Mouse (Mus musculus) left cerebral cortex, adult 18-20 months (tissue): ENCODE measurements at regions not wholly inside any gene's neighbourhood (a gene's known extent, or its start where the extent isn't known, plus 50 kb on each side); places are given as distances from the start of the nearest gene placed in this dataset.

ENCODE experiments used
- DNase-seq, 2 experiments: peaks; one replicate each; pipeline ENCODE4 v3.0.0; 2021 to 2022; ENCODE audit warnings: low spot score in 2 of 2, mixed read lengths in 1 of 2

DNA sequence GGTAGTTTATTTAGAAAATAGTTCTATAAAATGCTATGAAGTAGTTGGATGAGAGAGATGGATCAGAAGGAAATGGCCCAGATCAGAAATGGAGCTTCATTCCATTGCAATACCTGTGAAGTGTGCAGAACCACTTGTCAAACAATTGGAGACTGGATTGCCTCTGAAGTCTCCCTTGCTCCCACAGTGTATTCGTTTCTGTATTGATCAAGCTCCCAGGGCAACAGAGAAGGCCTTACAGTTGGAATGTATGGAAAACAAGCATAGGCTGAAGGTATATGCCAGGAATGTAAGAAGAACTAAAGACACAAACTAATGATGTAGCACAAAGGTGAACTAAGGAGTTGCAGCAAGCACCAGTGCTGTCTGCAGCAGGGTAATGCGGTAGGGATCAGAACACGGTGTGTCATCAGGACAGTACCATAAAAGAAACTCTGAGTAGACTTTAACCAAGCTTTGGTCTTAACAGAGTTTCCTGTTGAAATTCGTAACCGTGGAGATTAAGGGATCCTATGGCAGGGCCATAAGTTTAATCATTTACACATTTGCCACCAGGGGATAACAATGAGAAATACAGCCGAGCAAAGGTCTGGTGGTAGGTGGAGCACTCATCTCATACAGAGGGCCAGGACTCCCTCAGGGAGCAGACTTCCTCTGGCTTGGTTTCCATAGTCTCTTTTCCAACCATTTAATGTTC is 732.9 kb upstream of the 2610301B20Rik start:
- DNase-seq = no peak

DNA sequence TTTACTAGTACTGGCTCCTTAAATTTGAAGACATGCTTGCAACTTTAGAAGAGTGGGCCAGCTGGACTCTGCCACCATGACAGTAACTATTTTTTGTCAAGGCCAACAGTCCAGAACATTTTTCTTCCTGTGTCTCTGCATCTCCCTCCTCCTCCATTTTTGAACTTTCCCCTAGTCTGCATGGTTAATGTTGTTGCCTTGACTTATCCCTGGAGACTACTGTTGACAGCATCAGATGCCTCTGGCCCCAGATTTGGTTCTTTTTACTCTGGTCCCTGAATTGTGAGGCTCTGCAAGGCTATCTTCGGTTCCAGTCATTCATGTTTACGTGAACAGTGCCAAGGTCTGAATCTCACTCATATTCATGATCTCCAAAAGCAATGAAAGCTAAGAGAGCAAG is 724.4 kb upstream of the 2610301B20Rik start:
- DNase-seq = no peak

DNA sequence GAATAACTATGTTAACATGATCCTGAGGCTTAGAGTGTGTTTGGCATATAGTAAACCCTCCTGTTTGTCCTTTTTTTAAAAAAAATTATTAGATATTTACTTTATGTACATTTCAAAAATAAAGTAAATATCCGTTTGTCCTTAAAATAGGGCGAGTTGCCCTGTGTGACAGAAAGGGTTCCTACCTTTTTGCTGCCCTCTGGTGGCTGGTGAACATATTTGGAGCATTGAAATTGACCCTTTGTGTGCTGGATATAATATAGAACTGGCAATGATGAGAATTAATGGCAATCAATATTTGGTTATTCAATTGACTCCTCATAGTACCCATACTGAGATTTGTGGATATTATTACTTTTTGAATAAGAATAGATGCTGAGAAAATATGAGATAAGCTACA is 723.8 kb upstream of the 2610301B20Rik start:
- DNase-seq = peak; percentile 19 to 48

DNA sequence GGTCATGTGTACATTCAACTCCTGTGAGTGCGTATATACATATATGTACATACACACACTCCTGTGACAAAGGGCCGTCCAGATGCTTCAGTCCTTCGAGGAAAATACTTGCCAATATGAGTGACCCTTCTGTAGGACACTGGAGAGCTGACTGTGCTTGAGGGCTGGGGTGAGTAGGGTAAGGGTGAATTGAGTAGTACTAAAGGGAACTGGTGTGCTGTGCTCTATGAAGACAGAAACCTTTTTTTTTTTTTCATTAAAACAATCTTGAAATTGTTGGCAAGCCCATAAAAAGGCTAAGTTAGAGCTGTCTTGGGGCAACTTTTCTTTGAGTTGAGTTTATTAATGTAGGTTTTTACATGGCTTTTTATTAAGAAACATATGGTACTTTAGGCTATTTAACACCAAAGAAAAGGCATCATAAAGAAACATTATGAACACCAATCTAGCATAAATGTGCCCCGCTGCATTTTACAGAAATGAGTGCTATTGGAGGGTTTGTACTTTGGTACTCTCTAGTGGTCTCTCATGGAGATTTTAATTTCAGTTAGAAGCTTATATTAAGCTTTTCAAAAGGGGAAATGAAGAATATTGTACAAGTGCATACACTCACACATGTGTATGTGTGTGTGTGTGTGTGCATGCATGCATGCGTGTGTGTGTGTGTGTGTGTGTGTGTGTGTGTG is 718.5 kb upstream of the 2610301B20Rik start:
- DNase-seq = no peak

DNA sequence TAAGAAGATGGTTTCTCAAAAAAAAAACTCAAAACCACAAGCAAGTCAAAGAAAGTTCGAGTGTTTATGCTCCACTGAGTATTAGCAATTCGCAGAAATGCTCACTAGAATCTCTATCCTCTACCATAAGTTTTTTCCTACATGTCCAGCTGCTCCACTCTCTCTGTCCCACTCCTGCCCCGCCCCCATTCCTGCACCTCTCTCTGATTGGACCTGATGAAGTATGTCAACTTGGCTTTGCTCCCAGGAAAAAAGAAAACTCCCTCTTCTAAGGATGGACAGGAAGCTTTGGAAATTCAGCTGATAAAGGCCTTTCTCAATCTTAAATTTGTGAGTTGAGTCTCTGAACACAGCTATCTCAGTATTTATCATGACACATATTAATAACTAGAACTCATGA is 684.4 kb upstream of the 2610301B20Rik start:
- no peak for DNase-seq

DNA sequence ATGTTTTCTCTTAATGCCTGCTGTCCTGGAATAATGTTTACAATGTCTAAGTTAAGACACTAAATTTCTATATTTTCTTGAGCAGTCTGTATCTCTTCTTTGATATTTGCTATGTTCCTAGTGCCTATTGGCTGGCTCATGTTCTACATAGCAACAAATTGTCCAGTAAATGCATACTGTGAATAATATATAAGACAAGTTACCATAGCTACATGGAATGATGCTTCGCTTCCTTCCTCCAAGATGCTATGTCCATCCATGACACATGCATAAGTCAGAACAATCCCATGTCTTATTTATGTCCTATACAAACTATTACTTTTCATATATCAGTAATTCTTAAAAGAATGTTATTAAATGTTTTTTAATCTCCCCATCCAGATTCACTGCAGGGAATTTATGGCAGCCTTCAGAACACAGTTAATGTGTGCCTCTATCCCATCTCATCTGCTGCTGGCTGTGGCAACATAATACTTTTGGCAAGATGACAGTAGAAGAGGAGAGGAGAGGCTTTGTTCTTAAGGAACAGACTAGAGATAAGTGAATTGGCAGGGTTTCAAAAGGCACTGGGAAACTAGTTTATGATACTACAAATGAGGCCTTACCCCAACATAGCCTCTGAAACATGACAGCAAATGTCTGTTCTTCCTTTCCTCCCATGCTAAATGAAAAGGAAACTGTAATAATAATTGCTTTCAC is 676.9 kb upstream of the 2610301B20Rik start:
- DNase-seq = no peak

DNA sequence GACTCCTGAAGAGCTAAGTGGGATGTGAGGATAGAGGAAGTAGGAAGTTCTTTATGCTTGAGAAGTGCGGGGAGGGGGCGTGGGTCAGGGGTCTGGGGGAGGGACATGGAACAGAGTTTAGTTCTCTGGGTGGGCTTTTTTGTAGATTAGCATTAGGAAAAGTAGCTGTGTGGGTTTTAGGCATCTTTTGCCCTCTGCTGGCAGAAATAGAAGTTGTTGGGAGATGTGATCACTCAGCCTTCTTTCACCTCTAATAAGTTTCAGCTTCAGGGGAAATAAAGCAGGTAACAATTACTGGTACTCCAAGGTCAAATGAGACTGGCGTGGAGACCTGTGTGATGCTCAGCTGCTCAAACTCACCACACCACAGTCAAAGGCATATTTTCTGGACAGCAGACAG is 672.5 kb upstream of the 2610301B20Rik start:
- DNase-seq = no peak

DNA sequence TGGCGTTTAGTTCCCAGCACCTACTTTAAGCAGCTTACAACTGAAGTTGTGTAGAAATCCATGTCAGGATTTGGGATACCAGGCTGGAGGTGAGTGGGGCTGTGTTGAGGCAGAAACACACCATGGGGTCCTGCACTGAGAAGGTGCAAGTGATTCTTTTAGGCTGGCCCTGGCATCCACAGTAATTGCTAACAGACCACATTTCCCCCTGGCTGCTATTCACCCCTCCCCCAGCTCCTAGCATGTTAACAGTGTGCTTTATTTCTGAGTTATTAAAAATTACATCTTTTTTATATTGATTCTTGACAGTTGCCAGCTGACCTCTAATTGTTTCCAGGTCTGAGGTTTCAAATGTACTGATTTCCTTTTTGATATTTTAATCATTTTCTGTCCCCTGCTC is 670.1 kb upstream of the 2610301B20Rik start:
- DNase-seq = no peak

DNA sequence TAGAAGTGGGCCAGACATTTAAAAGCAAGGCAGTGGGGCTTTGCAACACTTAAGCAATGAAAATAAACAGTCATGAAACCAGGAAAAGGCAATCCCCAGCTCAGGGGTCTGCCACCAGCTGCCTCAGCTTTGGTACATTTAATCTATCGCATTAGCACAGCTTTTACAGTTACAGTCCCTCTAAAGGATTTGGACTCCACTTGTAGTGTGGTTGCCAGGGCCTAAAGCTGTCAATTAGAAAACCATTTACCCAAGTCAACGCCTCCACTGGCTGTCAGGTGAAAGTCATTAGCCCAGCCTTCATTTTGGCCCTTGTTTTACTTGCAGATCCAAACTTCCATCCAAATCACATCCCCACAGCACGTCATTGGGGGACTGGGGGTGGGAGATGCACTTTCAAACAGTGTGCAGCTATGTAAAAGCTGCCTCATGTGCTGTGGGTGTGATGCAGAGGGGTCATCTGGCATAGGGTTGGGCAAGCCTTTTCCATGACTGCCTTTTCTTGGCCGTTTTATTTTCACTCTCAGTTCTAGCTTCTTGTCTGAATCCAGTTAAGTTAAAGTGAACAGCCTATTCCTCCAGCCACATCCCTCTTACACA is 664.9 kb upstream of the 2610301B20Rik start:
- no peak for DNase-seq

DNA sequence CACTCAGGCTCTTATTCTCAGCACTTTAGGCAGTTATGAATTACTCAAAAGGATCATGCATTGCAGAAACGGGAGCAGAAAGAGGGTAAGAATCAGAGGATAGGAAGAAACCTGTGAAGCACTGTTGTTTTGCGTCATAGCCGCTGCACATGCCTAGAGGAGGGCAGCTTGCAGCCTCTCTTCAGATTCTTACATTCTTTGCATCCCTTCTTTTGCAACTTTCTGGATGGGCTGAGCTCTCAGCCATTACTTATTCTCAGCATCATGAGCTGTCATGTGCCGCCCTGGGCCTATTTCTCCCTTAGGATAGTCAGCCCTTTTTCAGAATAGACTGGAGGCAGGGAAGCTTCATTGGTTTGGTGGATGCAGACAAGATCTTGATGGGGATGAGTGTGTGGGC is 663.0 kb upstream of the 2610301B20Rik start:
- DNase-seq = no peak

DNA sequence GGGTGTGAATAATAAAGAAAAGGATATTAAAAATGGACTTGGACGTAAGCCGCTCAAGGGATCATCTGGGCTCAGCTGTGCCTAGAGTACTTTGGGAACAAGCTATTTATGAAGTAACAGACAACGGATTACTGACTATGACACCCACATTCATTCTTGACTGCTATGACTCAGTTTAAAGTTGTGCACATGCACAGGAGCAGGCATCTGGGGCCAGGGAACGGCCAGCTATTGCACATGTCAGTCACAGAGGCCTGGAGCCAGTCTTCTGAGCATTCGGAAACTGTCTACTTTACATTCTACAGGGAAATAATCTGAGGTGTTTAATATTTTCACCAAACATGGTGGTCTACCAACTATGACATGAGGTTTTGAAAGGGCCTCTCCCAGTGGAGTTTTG is 639.0 kb upstream of the 2610301B20Rik start:
- no peak for DNase-seq

DNA sequence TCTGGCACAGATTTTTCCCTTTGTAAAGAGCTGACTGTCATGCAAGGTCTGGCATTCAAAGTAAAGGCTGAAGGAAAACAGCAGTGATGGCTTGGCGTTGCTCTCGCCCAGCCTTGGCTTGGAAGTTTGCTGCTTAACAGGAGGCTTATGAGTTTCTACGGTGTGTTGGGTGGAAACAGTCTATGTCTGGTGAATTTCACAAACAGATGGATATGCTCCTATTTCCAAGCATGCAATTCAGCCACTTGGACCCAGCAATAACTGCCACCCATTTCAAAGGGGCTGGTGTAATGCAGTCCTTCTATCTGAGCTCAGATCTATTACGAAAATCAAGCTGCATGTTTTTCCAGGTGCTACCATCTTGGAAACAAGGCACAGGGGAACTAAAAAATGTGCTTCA is 632.2 kb upstream of the 2610301B20Rik start:
- DNase-seq = no peak

DNA sequence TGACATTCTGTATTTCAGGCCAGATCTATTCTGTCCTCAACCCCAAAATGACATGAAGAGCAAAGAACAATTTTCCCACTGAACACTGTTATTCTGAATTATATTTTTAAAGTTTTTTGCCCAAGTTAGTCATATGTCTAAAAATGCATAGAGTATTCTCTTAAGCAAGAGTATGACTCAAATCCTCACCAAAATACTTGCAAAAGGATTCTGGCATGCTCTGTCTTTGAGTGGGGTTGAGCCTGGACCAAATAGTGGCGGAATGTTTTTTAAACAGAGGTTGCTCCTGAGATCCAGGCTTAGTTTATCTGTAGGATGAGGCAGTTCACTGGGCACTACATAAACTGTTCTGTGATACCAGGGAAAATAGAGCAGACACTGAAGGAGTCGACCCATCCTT is 631.4 kb upstream of the 2610301B20Rik start:
- DNase-seq = no peak

DNA sequence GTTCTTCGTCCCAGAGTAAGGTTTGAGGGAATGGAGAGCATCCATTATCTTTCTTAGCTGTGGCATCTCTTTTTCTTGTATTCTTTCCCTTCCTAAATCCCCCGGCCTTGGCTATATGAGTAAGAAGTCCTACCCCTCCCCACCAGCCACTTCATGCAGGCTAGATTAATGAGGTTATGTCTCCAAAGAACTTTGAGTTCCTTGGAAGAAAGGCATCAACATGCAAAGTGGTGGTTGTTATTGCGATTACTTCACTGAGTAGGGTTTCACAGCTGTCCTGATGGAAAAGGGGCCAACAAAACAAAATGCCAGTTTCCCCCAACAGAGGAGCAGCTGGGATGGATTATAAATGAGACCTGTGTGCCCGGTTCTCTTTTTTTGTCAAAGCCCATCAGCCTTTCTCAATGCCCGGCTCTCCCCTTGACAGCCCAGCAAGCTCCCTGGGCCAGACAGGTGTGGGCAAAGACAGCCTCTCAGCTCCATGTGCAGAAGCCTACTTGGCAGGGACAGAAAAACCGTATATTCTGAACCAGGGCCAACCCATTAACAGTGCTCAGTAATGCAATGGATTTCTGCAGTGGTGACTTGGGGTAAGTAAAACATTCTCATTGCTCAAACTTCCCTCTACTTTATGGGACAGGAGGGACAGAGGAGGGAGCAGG is 620.1 kb upstream of the 2610301B20Rik start:
- DNase-seq = no peak

DNA sequence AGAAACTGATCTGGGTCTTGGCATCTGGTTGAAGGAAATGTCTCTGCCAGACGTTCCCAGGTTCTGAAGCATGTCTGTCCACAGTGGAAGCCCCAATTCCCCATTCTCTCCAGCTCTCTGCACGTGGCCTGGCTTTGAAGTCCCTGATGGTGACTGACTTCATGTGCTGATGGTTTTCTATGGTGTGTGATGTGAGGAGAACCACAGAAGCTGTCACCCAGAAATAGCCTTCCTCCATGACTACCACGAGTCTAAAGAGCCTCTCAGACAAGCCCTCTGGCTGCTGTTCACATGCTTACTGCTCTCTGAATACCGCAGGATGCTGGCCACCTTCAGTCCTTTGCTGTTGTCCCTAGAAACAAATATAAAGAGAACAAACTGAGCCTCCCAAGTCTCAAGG is 616.8 kb upstream of the 2610301B20Rik start:
- DNase-seq = no peak

DNA sequence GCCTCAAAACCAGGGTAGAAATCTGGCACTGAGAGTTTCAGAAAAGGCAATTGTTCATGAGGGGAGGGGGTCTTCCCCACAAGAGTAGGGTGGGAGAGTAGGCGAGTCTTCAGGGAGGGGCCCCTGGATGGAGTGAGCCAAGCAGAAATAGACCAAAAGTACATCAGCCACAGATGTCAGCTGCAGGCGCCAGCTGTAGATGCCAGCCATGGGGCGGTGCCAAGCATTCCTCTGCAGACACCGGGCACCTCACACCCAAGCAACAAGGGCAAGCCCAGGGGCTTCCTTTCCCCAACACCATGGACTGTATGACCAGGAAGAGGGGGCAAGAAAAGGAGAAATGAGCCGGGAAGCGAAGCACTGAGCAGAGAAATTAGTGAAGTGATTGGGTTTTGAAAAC is 613.9 kb upstream of the 2610301B20Rik start:
- DNase-seq = no peak

DNA sequence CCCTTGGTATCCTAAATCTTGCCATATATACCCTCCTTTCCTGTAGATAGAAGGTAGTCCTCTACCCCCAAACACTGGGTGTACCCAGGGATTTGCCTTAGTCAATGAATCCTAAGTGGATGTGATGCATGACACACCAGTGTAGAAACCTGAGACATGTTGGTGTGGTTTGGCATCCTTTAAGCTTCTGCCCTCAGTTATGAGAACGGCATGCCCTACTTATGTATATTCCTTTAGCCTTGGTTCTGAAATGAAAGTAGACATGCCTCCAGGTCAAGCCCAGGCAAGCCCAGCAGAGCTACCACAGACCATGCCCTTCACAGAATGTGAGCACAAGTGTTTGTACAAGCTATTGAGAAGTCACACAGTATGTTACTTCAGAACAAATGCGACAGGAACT is 608.4 kb upstream of the 2610301B20Rik start:
- DNase-seq = no peak

DNA sequence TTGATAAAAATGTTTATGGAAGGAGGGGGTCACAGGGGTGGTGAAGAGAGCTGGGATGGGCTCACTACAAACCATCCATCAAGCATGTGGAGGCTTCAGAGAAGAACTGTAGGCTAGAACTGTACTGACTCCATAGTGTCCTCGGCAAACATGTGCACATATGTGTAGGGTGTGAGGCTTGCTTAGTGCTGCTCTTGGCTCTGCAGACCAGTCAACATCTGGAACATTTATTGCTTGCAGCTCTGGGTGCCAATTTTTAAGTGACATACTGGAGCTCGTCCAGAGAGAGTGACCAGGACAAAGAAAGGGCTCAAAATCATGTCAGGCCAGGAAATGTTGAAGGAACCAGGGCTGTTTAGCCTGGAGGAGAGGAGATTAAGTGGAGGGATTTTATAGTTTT is 588.7 kb upstream of the 2610301B20Rik start:
- DNase-seq = no peak

DNA sequence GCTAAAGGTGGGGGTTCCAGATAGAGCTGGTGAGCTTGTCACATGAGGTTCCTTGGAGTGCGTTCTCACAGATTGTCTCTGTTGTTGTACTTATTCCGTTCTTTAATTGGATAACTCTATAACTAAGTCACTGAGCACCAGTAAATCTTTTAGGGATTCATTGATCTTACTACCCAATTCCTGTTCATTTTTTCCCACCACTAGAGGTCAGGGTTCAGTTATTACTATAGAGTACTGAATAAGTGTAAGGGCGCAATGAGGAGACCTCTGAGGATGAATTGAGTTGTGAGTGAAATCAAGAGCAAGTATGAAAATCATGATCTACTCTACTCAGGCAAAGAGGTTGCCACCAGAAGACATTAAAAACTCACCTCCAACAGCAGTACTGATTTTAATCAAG is 584.0 kb upstream of the 2610301B20Rik start:
- DNase-seq = no peak

DNA sequence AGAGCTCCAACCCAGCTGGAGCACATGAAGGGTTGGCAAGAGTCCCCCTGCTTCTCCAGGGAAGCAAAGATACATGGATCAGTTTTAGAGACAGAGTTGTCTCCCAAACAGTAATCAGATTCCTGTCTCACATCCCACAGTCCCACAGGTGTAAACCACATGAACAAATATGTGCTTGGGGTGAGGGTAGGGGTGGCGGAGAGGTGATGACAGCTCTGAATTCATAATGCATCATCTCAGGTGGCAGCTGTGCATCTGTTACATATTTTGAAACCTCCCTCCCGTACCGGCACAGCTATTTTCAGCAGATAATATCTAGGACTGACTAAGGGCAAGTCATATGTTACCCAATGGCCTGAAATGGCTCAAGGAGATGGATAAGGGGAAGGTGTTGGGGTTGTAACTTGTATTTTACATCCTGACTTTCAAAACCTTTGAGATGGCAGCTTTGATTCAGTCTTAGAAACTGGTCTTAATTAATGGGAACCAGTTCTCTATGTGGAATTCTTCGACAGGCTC is 579.2 kb upstream of the 2610301B20Rik start:
- DNase-seq = no peak

DNA sequence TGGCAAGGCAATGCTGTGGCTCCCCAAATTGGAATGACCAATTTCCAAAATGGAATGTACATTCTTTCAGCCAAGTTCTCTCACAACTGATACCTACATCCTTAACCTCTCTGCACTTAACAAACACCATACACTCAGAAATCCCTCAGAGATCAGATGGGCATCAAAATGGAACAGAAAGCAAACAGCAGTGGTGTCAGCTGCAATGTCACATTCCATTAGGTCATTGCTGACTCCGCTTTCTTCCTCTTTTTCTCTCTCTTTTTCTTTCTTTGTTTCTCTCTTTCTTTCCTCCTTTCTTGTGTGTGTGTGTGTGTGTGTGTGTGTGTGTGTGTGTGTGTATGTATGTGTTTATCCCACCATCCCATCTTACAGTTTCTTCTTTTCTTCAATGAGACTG is 578.1 kb upstream of the 2610301B20Rik start:
- no peak for DNase-seq
